23 mouse cellular contexts compared by ENCODE assay signal in the genomic region with DNA sequence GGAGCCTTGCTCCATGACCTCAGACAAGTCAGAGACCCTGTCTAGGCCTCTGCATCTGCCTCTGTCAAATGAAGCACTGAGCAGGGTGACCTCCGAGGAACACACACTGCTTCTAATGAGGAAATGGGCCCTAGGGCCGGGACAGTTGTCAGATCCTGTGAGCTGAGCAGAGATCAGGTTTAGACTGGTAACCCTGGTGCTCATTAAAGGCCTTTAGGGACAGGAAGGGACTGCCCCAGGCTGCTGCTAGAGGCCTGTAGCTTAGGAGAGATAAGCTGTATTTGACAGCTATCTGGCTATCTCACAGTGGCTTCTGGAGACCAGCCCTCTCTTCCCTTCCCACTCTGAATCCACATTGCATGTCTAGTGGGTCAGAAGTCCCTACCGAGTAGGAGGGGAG. TPM values are rescaled to one million over a fixed set of nuclear protein-coding genes. Genes with fewer than 3 reads are reported as not detected.
DNase-seq lines count a peak whose midpoint lies in the region; ATAC-seq and TF ChIP-seq lines count a peak whose summit lies in the region.
"Had no signal": no experiment of that assay in that cellular context is flagged by ENCODE, and none has a peak within 500 bp of the region (broad histone marks: within the 10 kb centered on the region; RNA-seq: fewer than 3 reads in every experiment).

No protein-coding gene starts in this region.

- no peaks in the 10 kb centered on the region for H3K27me3 ChIP-seq in forebrain, embryonic 13.5 days
- H3K27me3 ChIP-seq in forebrain, embryonic 16.5 days (replicated peaks; ENCODE audit: control insufficient read depth, insufficient read depth, low read length): no peaks in the 10 kb centered on the region
- peaks cover 13% of the 10 kb centered on the region; the same call in 1 of the 2 replicates for H3K27me3 ChIP-seq in midbrain, embryonic 12.5 days
- H3K27me3 ChIP-seq in midbrain, embryonic 15.5 days (replicated peaks): no peaks in the 10 kb centered on the region
- no peaks in the 10 kb centered on the region for H3K27me3 ChIP-seq in liver, embryonic 14.5 days (ENCODE audit: control insufficient read depth, insufficient read depth, low read length)
- H3K27me3 ChIP-seq: neural tube, embryonic 15.5 days had no signal

- peaks cover 26% of the 10 kb centered on the region for H3K4me1 ChIP-seq in forebrain, embryonic 13.5 days
- peaks cover 10% of the 10 kb centered on the region for H3K4me1 ChIP-seq in forebrain, embryonic 16.5 days (replicated peaks; ENCODE audit: control insufficient read depth, insufficient read depth, low read length)
- H3K4me1 ChIP-seq in midbrain, embryonic 12.5 days: peaks cover 5% of the 10 kb centered on the region
- H3K4me1 ChIP-seq in midbrain, embryonic 15.5 days: peaks cover 1% of the 10 kb centered on the region; the same call in 1 of the 2 replicates
- H3K4me1 ChIP-seq in liver, embryonic 14.5 days (replicated peaks; ENCODE audit: control insufficient read depth in 2 of 2, insufficient read depth in 2 of 2, low read length in 1 of 2): peaks cover 0 to 11% of the 10 kb centered on the region in 2 experiments; a peak in 3 of 4 replicates

- H3K9ac ChIP-seq in forebrain, embryonic 13.5 days: no peak overlapping the region
- H3K9ac ChIP-seq in forebrain, embryonic 16.5 days (replicated peaks; ENCODE audit: low read depth, low read length): no peak overlapping the region
- H3K9ac ChIP-seq in midbrain, embryonic 12.5 days (replicated peaks): no peak overlapping the region
- H3K9ac ChIP-seq in midbrain, embryonic 15.5 days: no peak overlapping the region
- no peak overlapping the region for H3K9ac ChIP-seq in liver, embryonic 14.5 days (replicated peaks)
- H3K9ac ChIP-seq: neural tube, embryonic 15.5 days had no signal

- no peak overlapping the region for H3K4me2 ChIP-seq in forebrain, embryonic 13.5 days
- H3K4me2 ChIP-seq in forebrain, embryonic 16.5 days (ENCODE audit: low read length): no peak overlapping the region
- H3K4me2 ChIP-seq in midbrain, embryonic 12.5 days (replicated peaks): no peak overlapping the region
- H3K4me2 ChIP-seq in midbrain, embryonic 15.5 days: no peak overlapping the region
- peak overlapping the region; percentile 18; the same call in 1 of the 2 replicates for H3K4me2 ChIP-seq in liver, embryonic 14.5 days (ENCODE audit: low read depth)
- H3K4me2 ChIP-seq: limb, embryonic 13.5 days; neural tube, embryonic 15.5 days had no signal

- no peak overlapping the region for H3K4me3 ChIP-seq in forebrain, embryonic 13.5 days
- H3K4me3 ChIP-seq in forebrain, embryonic 16.5 days (replicated peaks; ENCODE audit: low read length): no peak overlapping the region
- no peak overlapping the region for H3K4me3 ChIP-seq in midbrain, embryonic 12.5 days
- H3K4me3 ChIP-seq in midbrain, embryonic 15.5 days: no peak overlapping the region
- H3K4me3 ChIP-seq in liver, embryonic 14.5 days (ENCODE audit: insufficient read depth in 1 of 2, low read depth in 2 of 2, low read length in 2 of 2): no peak overlapping the region
- H3K4me3 ChIP-seq: limb, embryonic 13.5 days; neural tube, embryonic 15.5 days had no signal

- H3K36me3 ChIP-seq in forebrain, embryonic 13.5 days (ENCODE audit: poor library complexity, severe bottlenecking): no peaks in the 10 kb centered on the region
- no peaks in the 10 kb centered on the region for H3K36me3 ChIP-seq in forebrain, embryonic 16.5 days (ENCODE audit: control insufficient read depth, insufficient read depth)
- H3K36me3 ChIP-seq in midbrain, embryonic 12.5 days: no peaks in the 10 kb centered on the region
- H3K36me3 ChIP-seq in midbrain, embryonic 15.5 days (replicated peaks): no peaks in the 10 kb centered on the region
- no peaks in the 10 kb centered on the region for H3K36me3 ChIP-seq in liver, embryonic 14.5 days (replicated peaks; ENCODE audit: control insufficient read depth, insufficient read depth, low read depth)
- H3K36me3 ChIP-seq: limb, embryonic 13.5 days had no signal

- peak overlapping the region; percentile 6; the same call in 1 of the 2 replicates for H3K27ac ChIP-seq in forebrain, embryonic 13.5 days
- H3K27ac ChIP-seq in forebrain, embryonic 16.5 days (ENCODE audit: low read length): no peak overlapping the region
- H3K27ac ChIP-seq in midbrain, embryonic 12.5 days (replicated peaks): peak overlapping the region; percentile 26; the same call in 1 of the 2 replicates
- H3K27ac ChIP-seq in midbrain, embryonic 15.5 days: no peak overlapping the region
- no peak overlapping the region for H3K27ac ChIP-seq in liver, embryonic 14.5 days
- H3K27ac ChIP-seq: hindbrain, postnatal 0 days; limb, embryonic 13.5 days; neural tube, embryonic 15.5 days had no signal

- TF ChIP-seq CTCF in liver, embryonic 14.5 days (IDR thresholded peaks at IDR 0.05; ENCODE audit: low read depth): no peak

- WGBS in forebrain, embryonic 13.5 days: 71% methylated on average over 3 of the region's 3 CpGs
- WGBS in forebrain, embryonic 16.5 days: 69% methylated on average over 3 of the region's 3 CpGs
- WGBS in midbrain, embryonic 12.5 days: 49% methylated on average over 3 of the region's 3 CpGs
- WGBS in midbrain, embryonic 15.5 days: 63% methylated on average over 3 of the region's 3 CpGs
- 6% methylated on average over 3 of the region's 3 CpGs for WGBS in liver, embryonic 14.5 days (ENCODE audit: insufficient replicate concordance)

- peak; percentile 48 for TF ChIP-seq EP300 in liver, embryonic 14.5 days (IDR thresholded peaks at IDR 0.05; ENCODE audit: low read depth)

- ATAC-seq in forebrain, embryonic 13.5 days: 0 out of 2 replicates have a peak, but pooled peaks have one; percentile 6
- no peak for ATAC-seq in forebrain, embryonic 16.5 days
- ATAC-seq in midbrain, embryonic 12.5 days (ENCODE audit: low FRiP score, low read depth): peak; percentile 42; the same call in 1 of the 2 replicates
- ATAC-seq in midbrain, embryonic 15.5 days (replicated peaks): no peak; the same call in 1 of the 2 replicates
- peak; percentile 73 for ATAC-seq in liver, embryonic 14.5 days (ENCODE audit: insufficient read depth)
- ATAC-seq: activated CD4-positive, CD25-positive, alpha-beta regulatory T cell, adult 4 months; hindbrain, postnatal 0 days; lung, postnatal 0 days; Patski had no signal

- no peaks in the 10 kb centered on the region for H3K9me3 ChIP-seq in forebrain, embryonic 13.5 days (replicated peaks)
- no peaks in the 10 kb centered on the region for H3K9me3 ChIP-seq in forebrain, embryonic 16.5 days (ENCODE audit: control insufficient read depth, low read length)
- no peaks in the 10 kb centered on the region for H3K9me3 ChIP-seq in midbrain, embryonic 12.5 days
- H3K9me3 ChIP-seq in midbrain, embryonic 15.5 days: no peaks in the 10 kb centered on the region
- no peaks in the 10 kb centered on the region for H3K9me3 ChIP-seq in liver, embryonic 14.5 days (ENCODE audit: control insufficient read depth, low read length)
- H3K9me3 ChIP-seq: limb, embryonic 13.5 days; neural tube, embryonic 15.5 days had no signal

- peak; percentile 28 to 37 (median 28) for DNase-seq in liver, embryonic 14.5 days (ENCODE audit: low read depth in 3 of 3, low spot score in 3 of 3)
- DNase-seq in adrenal gland, postnatal 36 days: no peak
- DNase-seq in lung, adult 18-20 months: no peak
- DNase-seq in thymus, postnatal 36 days: no peak
- DNase-seq: adrenal gland, postnatal 25 days; B cell, adult 2 months; gastrocnemius, postnatal 25 days; kidney, adult 11 months; kidney, postnatal 14 days; layer of hippocampus, adult 9-11 months had no signal

RNA-seq across cellular contexts. Expression of gene Lrrc10b, which starts 25.9 kb away (rescaled TPM):
- polyA plus RNA-seq in forebrain, embryonic 13.5 days (2015; fragmentation: Nextera tagmentation; extraction: Ambion mirVana): 0.25 and 0.40 TPM in 2 replicates
- polyA plus RNA-seq in forebrain, embryonic 16.5 days (2015; fragmentation: Nextera tagmentation; extraction: Ambion mirVana): 0.52 and 0.99 TPM in 2 replicates
- polyA plus RNA-seq in midbrain, embryonic 12.5 days (2016; fragmentation: Nextera tagmentation; extraction: Ambion mirVana): 0.36 and 1.2 TPM in 2 replicates
- polyA plus RNA-seq in midbrain, embryonic 15.5 days (2015; fragmentation: Nextera tagmentation; extraction: Ambion mirVana): 1.7 and 2.4 TPM in 2 replicates
- polyA plus RNA-seq in liver, embryonic 14.5 days (2012; rRNA removed): 0.05 and 0.06 TPM in 2 replicates
- polyA plus RNA-seq in liver, embryonic 14.5 days (2014; fragmentation: Nextera tagmentation; extraction: Ambion mirVana): 0.08 TPM in 1 of 2 replicates, not detected in the other
- total RNA-seq in adrenal gland, postnatal 36 days (2021): 1 to 10 TPM; 3.5 to 6.2 TPM
- total RNA-seq: hematopoietic stem cell, adult 5-6 weeks; megakaryocyte progenitor cell, adult 5-6 weeks had no signal
- polyA plus RNA-seq: activated CD4-positive, CD25-positive, alpha-beta regulatory T cell, adult 4 months had no signal

RNA-seq across cellular contexts. Expression of gene Syt7, which starts 42.5 kb away (rescaled TPM):
- 4.4 and 5.0 TPM in 2 replicates for polyA plus RNA-seq in forebrain, embryonic 13.5 days (2015; fragmentation: Nextera tagmentation; extraction: Ambion mirVana)
- polyA plus RNA-seq in forebrain, embryonic 16.5 days (2015; fragmentation: Nextera tagmentation; extraction: Ambion mirVana): 6.9 and 9.7 TPM in 2 replicates
- polyA plus RNA-seq in midbrain, embryonic 12.5 days (2016; fragmentation: Nextera tagmentation; extraction: Ambion mirVana): 3.9 and 4.4 TPM in 2 replicates
- polyA plus RNA-seq in midbrain, embryonic 15.5 days (2015; fragmentation: Nextera tagmentation; extraction: Ambion mirVana): 19.6 and 21.0 TPM in 2 replicates
- polyA plus RNA-seq in liver, embryonic 14.5 days (2012; rRNA removed): 0.28 and 0.37 TPM in 2 replicates
- 0.04 and 0.09 TPM in 2 replicates for polyA plus RNA-seq in liver, embryonic 14.5 days (2014; fragmentation: Nextera tagmentation; extraction: Ambion mirVana)
- total RNA-seq in adrenal gland, postnatal 36 days (2021): 10 to 100 TPM; 17.7 to 29.8 TPM
- total RNA-seq: hematopoietic stem cell, adult 5-6 weeks; megakaryocyte progenitor cell, adult 5-6 weeks had no signal

RNA-seq across cellular contexts. Expression of gene Ppp1r32, which starts 51.3 kb away (rescaled TPM):
- polyA plus RNA-seq in forebrain, embryonic 13.5 days (2015; fragmentation: Nextera tagmentation; extraction: Ambion mirVana): 1.5 and 1.9 TPM in 2 replicates
- polyA plus RNA-seq in forebrain, embryonic 16.5 days (2015; fragmentation: Nextera tagmentation; extraction: Ambion mirVana): 1.7 and 2.1 TPM in 2 replicates
- 0.27 and 1.1 TPM in 2 replicates for polyA plus RNA-seq in midbrain, embryonic 12.5 days (2016; fragmentation: Nextera tagmentation; extraction: Ambion mirVana)
- 2.4 and 3.7 TPM in 2 replicates for polyA plus RNA-seq in midbrain, embryonic 15.5 days (2015; fragmentation: Nextera tagmentation; extraction: Ambion mirVana)
- 0.17 and 0.26 TPM in 2 replicates for polyA plus RNA-seq in liver, embryonic 14.5 days (2012; rRNA removed)
- polyA plus RNA-seq in liver, embryonic 14.5 days (2014; fragmentation: Nextera tagmentation; extraction: Ambion mirVana): 0.19 TPM in 1 of 2 replicates, not detected in the other
- under 1 TPM; 0.63 to 0.93 TPM for total RNA-seq in adrenal gland, postnatal 36 days (2021)
- total RNA-seq: hematopoietic stem cell, adult 5-6 weeks; megakaryocyte progenitor cell, adult 5-6 weeks had no signal
- polyA plus RNA-seq: heart, embryonic 14.5 days; limb, embryonic 13.5 days had no signal

Comparison
In these comparisons a context has a peak if more than half of its experiments do, and no peak if none do; other contexts are left out.
1. ATAC-seq: peak in forebrain, embryonic 13.5 days (single experiment), midbrain, embryonic 12.5 days (single experiment) and liver, embryonic 14.5 days (single experiment); none in forebrain, embryonic 16.5 days (single experiment) and midbrain, embryonic 15.5 days (single experiment).
2. H3K27ac ChIP-seq: peak in forebrain, embryonic 13.5 days (single experiment) and midbrain, embryonic 12.5 days (single experiment); none in forebrain, embryonic 16.5 days (single experiment), midbrain, embryonic 15.5 days (single experiment) and liver, embryonic 14.5 days (single experiment).
3. DNase-seq: peak in liver, embryonic 14.5 days (3 of 3); none in adrenal gland, postnatal 36 days (0 of 2), lung, adult 18-20 months (0 of 2) and thymus, postnatal 36 days (0 of 2).